Mouse (Mus musculus) spleen, embryonic (tissue): ENCODE results near the gene Lpar3.

ENCODE experiments used
- CTCF ChIA-PET: fragments of 350-600 bp; sonication (Branson Sonifier 250); formaldehyde crosslinking; loops from one replicate; lab custom pipeline; 2022; lab: Charles Lee

Gene Lpar3

GRCm38 (mm10) chr3:146220776-146221486 is at the start of gene Lpar3:
Gene Lpar3, plus strand, starts transcription at chr3:146220963.
- CTCF ChIA-PET: no interaction called here

- CTCF ChIA-PET: interaction anchor here (0.6 kb wide), 1 partner anchor 14 kb away, joined by 8 read pairs; no protein-coding TSS in a partner anchor
These were observed 47.7 kb upstream of the Lpar3 start for GRCm38 (mm10) chr3:146173030-146173429.

GRCm38 (mm10) chr3:146174215-146174614 is 46.5 kb upstream of the Lpar3 start:
- CTCF ChIA-PET: no interaction called here

GRCm38 (mm10) chr3:146177295-146177694 is 43.5 kb upstream of the Lpar3 start:
- CTCF ChIA-PET: interaction anchor here (0.6 to 2.8 kb wide), 13 partner anchors 18 to 235 kb away, joined by 3 to 19 read pairs (median 3); no protein-coding TSS in a partner anchor

GRCm38 (mm10) chr3:146177748-146178582 is 42.8 kb upstream of the Lpar3 start:
- CTCF ChIA-PET: interaction anchor here (0.6 to 2.8 kb wide), 11 partner anchors 18 to 236 kb away, joined by 3 to 19 read pairs (median 3); no protein-coding TSS in a partner anchor

- CTCF ChIA-PET: interaction anchor here (0.6 kb wide), 2 partner anchors 122 to 149 kb away, joined by 3 to 7 read pairs; no protein-coding TSS in a partner anchor
These were observed 40.4 kb upstream of the Lpar3 start for GRCm38 (mm10) chr3:146180341-146180740.

- CTCF ChIA-PET: interaction anchor here (0.6 to 0.7 kb wide), 2 partner anchors 148 to 271 kb away, joined by 3 to 4 read pairs; no protein-coding TSS in a partner anchor
These were observed 39.8 kb upstream of the Lpar3 start for GRCm38 (mm10) chr3:146180986-146181385.

GRCm38 (mm10) chr3:146184992-146185657 is 35.6 kb upstream of the Lpar3 start:
- CTCF ChIA-PET: interaction anchor here (0.6 to 1.0 kb wide), 5 partner anchors 29 to 459 kb away, joined by 3 to 5 read pairs (median 4); no protein-coding TSS in a partner anchor

- CTCF ChIA-PET: interaction anchor here (0.6 to 1.2 kb wide), 2 partner anchors 30 to 166 kb away, joined by 5 to 9 read pairs; no protein-coding TSS in a partner anchor
These were observed 34.7 kb upstream of the Lpar3 start for GRCm38 (mm10) chr3:146186033-146186432.

GRCm38 (mm10) chr3:146189933-146190332 is 30.8 kb upstream of the Lpar3 start:
- CTCF ChIA-PET: no interaction called here

GRCm38 (mm10) chr3:146192507-146192906 is 28.3 kb upstream of the Lpar3 start:
- CTCF ChIA-PET: no interaction called here

GRCm38 (mm10) chr3:146195153-146195552 is 25.6 kb upstream of the Lpar3 start:
- CTCF ChIA-PET: interaction anchor here (0.6 kb wide), 1 partner anchor 45 kb away, joined by 4 read pairs; no protein-coding TSS in a partner anchor

GRCm38 (mm10) chr3:146196301-146196700 is 24.5 kb upstream of the Lpar3 start:
- CTCF ChIA-PET: no interaction called here

- CTCF ChIA-PET: no interaction called here
These were observed 23.7 kb upstream of the Lpar3 start for GRCm38 (mm10) chr3:146196780-146197743.

GRCm38 (mm10) chr3:146197785-146198184 is 23.0 kb upstream of the Lpar3 start:
- CTCF ChIA-PET: no interaction called here

GRCm38 (mm10) chr3:146198803-146199481 is 21.8 kb upstream of the Lpar3 start:
- CTCF ChIA-PET: no interaction called here

- CTCF ChIA-PET: no interaction called here
These were observed 21.3 kb upstream of the Lpar3 start for GRCm38 (mm10) chr3:146199486-146199885.

GRCm38 (mm10) chr3:146204375-146204774 is 16.4 kb upstream of the Lpar3 start:
- CTCF ChIA-PET: interaction anchor here (0.7 kb wide), 1 partner anchor 12 kb away, joined by 6 read pairs; no protein-coding TSS in a partner anchor

- CTCF ChIA-PET: no interaction called here
These were observed 15.5 kb upstream of the Lpar3 start for GRCm38 (mm10) chr3:146205305-146205704.
